Mouse (Mus musculus): ENCODE data around the gene Apoh.

DNA sequence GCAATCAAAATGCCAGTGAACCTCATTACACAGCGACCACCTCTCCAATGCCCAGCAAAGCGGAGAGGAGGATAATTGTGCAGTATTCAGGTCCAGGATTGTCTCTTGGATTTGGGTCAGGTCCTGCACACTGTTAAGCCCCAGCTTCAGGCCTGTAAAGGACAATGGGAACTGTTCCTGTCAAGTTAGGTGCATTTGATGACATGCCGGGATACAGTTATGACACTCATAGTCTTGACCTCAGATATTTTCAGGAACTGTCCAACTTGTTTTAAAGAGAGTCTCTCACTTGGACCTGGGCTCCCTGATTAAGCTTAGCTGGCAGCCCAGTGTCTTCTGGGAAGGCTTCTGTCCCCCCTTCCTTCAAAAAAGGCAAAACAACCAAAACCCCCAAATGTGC is 82.9 kb downstream of the Apoh start:
- TF ChIP-seq CTCF (IDR thresholded peaks at IDR 0.05; ENCODE audit: borderline replicate concordance, insufficient read depth, low read depth, low read length) (no peak), POLR2A (IDR thresholded peaks at IDR 0.05; ENCODE audit: borderline replicate concordance, insufficient read depth, low read length) (no peak)
